Mouse (Mus musculus) liver, embryonic 15.5 days (tissue): Measurements from ENCODE around the gene Irx4. TPM values are rescaled to one million over a fixed set of nuclear protein-coding genes. Genes with fewer than 3 reads are reported as not detected.

ENCODE experiments used
- ATAC-seq: fragments of 200-750 bp; cut with Nextera tagmentation; 2 replicates; pipeline ENCODE4 v1.8.0; 2017; ENCODE audit warnings: moderate number of reproducible peaks, mild to moderate bottlenecking, moderate library complexity; ENCODE audit not compliant: insufficient read depth
- H3K27ac ChIP-seq: fragments of 300-500 bp; sonication (generic); replicated peaks from 2 replicates; pipeline ENCODE4 v1.5.1; 2015; ENCODE audit warnings: mild to moderate bottlenecking, inconsistent platforms
- H3K27me3 ChIP-seq: fragments of 300-500 bp; sonication (generic); 2 replicates; pipeline ENCODE4 v1.6.1; 2015; ENCODE audit warnings: mild to moderate bottlenecking, inconsistent platforms
- H3K36me3 ChIP-seq: fragments of 300-500 bp; sonication (generic); replicated peaks from 2 replicates; pipeline ENCODE4 v1.6.1; 2015; ENCODE audit warnings: moderate library complexity, mild to moderate bottlenecking, inconsistent platforms
- H3K4me1 ChIP-seq: fragments of 300-500 bp; sonication (generic); replicated peaks from 2 replicates; pipeline ENCODE4 v1.6.1; 2015; ENCODE audit warnings: inconsistent platforms
- H3K4me2 ChIP-seq: fragments of 300-500 bp; sonication (generic); 2 replicates; pipeline ENCODE4 v1.6.1; 2015; ENCODE audit warnings: moderate library complexity, mild to moderate bottlenecking, inconsistent platforms
- H3K4me3 ChIP-seq: fragments of 300-500 bp; sonication (generic); replicated peaks from 2 replicates; pipeline ENCODE4 v1.5.1; 2015; ENCODE audit warnings: mild to moderate bottlenecking, inconsistent platforms
- H3K9ac ChIP-seq: fragments of 300-500 bp; sonication (generic); 2 replicates; pipeline ENCODE4 v1.6.1; 2015; ENCODE audit warnings: moderate library complexity, mild to moderate bottlenecking, inconsistent platforms
- H3K9me3 ChIP-seq: fragments of 300-500 bp; sonication (generic); replicated peaks from 2 replicates; pipeline ENCODE4 v1.6.1; 2016; ENCODE audit warnings: inconsistent platforms
- WGBS: fragments of 180-500 bp; shearing (Covaris S2); methylation state at CpG from one replicate; pipeline ENCODE4 v1.1.7; 2015; ENCODE audit warnings: mixed read lengths; ENCODE audit not compliant: insufficient replicate concordance; 5-methylcytosine and 5-hydroxymethylcytosine counted together
- polyA plus RNA-seq: library from polyadenylated mRNA; unstranded; fragments of >200 nt; fragmentation: Nextera tagmentation; extraction: Ambion mirVana; gene quantifications from 2 replicates; pipeline ENCODE4 v1.2.1, GENCODE M21; 2015

Gene Irx4
- polyA plus RNA-seq, 1 experiment from 2014 or later, result not detected

DNA sequence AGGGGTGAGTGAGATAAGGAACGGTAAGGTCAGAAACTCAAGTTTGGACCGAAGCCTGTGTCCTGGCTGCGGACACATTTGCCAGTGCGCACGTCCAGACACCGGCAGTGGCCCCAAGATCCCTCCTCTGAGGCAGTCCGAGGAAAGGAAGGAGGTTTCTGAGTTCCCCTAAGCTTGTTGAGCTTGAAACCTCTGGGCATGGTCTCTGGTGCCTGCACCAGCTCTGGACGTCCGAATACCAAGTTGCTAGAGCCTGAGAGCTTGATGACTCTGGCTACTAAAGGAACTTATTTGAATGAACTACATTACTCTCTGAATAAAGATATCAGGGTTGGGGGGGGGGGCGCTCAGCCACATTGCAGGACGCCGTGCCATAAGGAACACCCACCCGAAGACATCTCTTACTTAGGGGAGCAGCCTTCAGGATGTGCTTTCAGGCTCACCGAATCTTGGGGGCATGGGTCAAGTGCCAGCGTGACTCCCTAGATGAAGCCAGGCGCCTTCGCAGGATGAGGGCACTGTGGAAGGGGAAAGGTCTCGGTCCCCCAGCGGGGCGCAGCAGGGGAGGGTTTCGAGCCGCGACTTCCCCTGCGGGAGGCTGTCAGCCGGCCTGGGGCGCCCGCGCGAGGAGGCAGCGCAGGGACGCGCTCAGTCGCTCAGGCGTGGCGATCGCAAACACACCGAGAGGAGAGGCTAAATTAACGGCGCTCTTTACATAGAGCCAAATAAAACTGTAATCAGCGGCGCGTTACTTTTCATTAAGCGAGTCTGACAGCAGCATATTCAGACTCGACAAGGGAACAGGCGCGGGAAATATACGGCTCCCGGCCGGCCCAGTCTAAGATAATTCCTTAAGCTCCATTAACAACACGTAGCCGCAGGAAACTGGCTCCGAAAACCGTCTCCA lies 11.3 kb downstream of the Irx4 start:
- Histone ChIP-seq H3K27ac (no peak overlapping the region), H3K9me3 (no peaks in the 10 kb centered on the region), H3K9ac (no peak overlapping the region), H3K4me1 (no peaks in the 10 kb centered on the region), H3K4me3 (no peak overlapping the region), H3K36me3 (no peaks in the 10 kb centered on the region), H3K4me2 (no peak overlapping the region), H3K27me3 (peaks cover 89% of the 10 kb centered on the region)
- WGBS, result 2% methylated on average over 53 of the region's 53 CpGs
- ATAC-seq, result no peak

DNA sequence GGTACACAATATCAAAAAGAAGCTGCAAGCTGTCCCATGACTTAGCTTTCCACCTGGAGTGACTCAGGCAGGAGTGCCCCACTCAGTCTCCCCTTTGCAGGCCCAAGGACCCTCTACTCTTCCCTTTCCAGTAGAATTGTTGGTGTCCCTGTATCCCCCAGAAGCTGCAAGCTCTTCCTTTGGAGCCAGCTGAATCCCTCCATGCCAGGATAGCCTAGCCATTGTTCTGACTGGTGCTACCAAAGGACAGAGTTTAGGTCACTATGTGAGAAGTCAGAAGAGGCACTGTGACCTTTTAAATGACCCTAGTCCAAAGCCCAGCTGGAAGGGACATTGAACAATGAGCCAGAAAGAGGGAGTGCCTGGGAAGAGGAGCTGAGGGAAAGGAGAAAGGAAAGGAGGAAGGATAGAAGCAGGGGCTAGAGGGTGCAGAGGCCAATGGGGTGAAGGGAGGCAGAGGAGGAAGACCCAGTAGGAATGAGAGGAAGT lies 12.6 kb downstream of the Irx4 start:
- ATAC-seq, result no peak
- Histone ChIP-seq H3K9me3 (no peaks in the 10 kb centered on the region), H3K9ac (no peak overlapping the region), H3K27ac (no peak overlapping the region), H3K4me1 (no peaks in the 10 kb centered on the region), H3K27me3 (peaks cover 76% of the 10 kb centered on the region), H3K36me3 (no peaks in the 10 kb centered on the region), H3K4me3 (no peak overlapping the region), H3K4me2 (no peak overlapping the region)

DNA sequence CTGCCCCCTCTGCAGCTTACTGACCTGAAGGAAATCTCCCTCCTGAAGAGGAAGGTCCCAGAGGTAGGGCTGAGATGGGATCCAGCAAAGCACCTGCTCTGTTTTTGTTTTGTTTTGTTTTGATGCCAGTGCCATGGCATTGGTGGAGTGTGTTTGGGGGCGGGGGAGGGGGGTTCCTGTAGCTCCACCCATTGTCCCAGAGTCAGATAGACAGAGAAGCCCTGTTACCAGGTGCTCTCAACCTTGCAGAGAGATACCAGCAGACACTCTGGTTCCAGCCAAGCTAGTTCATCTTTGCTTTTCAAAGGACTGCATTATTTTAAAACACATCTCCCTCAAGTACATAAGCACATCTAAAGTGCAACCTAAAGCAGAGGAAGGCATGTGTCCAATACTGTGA lies 13.3 kb downstream of the Irx4 start:
- Histone ChIP-seq H3K4me2 (no peak overlapping the region), H3K9me3 (no peaks in the 10 kb centered on the region), H3K27ac (no peak overlapping the region), H3K9ac (no peak overlapping the region), H3K4me1 (no peaks in the 10 kb centered on the region), H3K27me3 (peaks cover 69% of the 10 kb centered on the region), H3K4me3 (no peak overlapping the region), H3K36me3 (no peaks in the 10 kb centered on the region)
- 6% methylated on average over 1 of the region's 1 CpGs for WGBS
- ATAC-seq, result no peak

DNA sequence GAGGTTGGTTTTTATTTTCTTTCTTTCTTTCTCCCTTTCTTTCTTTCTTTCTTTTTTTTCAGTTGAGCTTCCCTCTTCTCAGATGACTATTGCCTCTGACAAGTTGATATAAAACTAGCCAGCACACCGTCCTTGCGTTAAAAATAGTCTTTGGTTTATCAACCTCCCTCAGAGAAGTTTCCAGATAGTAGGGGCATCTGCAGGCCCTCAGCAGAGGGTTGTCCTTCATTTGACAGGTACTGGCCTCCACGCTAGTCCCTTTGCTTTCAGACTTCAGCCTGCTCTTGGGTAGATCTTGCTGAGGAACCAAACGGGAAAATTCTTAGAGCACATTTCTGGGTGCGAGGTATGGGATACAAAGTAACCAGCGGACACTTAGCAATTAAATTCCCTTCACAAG lies 17.1 kb downstream of the Irx4 start:
- Histone ChIP-seq H3K27me3 (peaks cover 31% of the 10 kb centered on the region), H3K9ac (no peak overlapping the region), H3K36me3 (no peaks in the 10 kb centered on the region), H3K4me1 (no peaks in the 10 kb centered on the region), H3K27ac (no peak overlapping the region), H3K4me3 (no peak overlapping the region), H3K4me2 (no peak overlapping the region), H3K9me3 (no peaks in the 10 kb centered on the region)
- no peak for ATAC-seq
- 50% methylated on average over 6 of the region's 6 CpGs for WGBS

DNA sequence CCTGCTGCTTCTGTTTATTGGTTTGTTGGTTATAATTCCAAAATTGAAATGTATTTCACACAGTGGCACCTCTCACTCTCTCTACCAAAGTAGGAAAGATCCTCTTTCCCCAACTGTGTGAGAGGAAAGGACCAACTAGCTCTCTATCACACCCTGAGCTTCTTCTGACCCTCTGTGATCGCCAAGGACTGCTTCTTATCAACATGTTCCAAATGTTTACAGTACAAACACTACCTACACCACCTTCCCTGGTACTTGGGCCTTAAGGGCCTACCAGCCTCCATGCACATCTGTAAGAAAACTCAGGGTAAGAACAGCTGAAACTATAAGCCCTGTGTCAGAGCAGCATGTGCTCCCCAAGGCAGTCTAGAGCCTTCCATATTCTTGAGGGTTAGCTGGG lies 17.5 kb downstream of the Irx4 start:
- H3K27ac ChIP-seq, result no peak overlapping the region
- H3K4me2 ChIP-seq, result no peak overlapping the region
- no peak overlapping the region for H3K9ac ChIP-seq
- no peak overlapping the region for H3K4me3 ChIP-seq
- H3K9me3 ChIP-seq, result no peaks in the 10 kb centered on the region
- WGBS, result 8% methylated on average over 1 of the region's 1 CpGs
- H3K36me3 ChIP-seq, result no peaks in the 10 kb centered on the region
- no peak for ATAC-seq
- H3K4me1 ChIP-seq, result no peaks in the 10 kb centered on the region
- H3K27me3 ChIP-seq, result peaks cover 27% of the 10 kb centered on the region

DNA sequence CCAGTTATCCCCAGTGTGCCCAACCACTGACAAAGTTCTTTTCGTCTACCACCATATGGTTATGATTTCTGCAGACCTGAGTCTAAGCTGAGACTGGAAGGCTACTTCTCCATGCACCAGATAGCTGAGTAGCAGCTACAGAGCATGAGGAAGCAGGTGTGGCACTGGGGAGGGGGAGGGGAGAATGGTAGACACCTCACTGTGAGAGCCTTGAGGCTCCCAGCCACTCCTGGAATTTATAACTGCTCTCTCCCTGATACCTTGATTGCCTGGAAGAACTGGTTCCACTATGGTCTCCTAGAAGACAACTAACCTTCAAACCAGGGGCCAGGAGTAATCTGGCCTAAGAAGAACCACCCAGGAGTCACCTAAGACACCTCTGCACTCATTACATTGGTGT lies 18.9 kb downstream of the Irx4 start:
- Histone ChIP-seq H3K36me3 (no peaks in the 10 kb centered on the region), H3K9me3 (no peaks in the 10 kb centered on the region), H3K4me1 (no peaks in the 10 kb centered on the region), H3K4me3 (no peak overlapping the region), H3K27me3 (peaks cover 13% of the 10 kb centered on the region), H3K27ac (no peak overlapping the region), H3K4me2 (no peak overlapping the region), H3K9ac (no peak overlapping the region)
- ATAC-seq, result no peak
- WGBS, result 31% methylated on average over 1 of the region's 1 CpGs

DNA sequence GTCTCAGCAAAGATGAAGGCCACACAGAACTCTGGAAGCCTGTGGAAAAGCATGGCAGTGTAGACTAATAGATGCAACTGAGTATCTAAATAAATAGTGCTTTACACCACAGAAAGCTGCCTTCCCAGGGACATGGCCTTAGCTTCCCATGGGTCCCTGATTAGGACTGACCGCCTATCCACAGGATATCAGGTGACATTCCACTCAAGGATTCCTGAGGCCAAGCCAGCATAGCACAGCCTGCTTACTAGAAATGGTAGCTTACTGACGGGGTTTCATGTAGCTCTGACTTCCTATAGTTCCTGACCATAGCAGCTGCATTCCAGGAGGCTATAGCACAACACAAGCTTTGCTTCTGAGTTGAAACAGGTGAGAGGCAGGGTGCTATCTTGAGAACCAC lies 22.1 kb downstream of the Irx4 start:
- no peak overlapping the region for H3K27ac ChIP-seq
- no peaks in the 10 kb centered on the region for H3K9me3 ChIP-seq
- no peak overlapping the region for H3K4me2 ChIP-seq
- ATAC-seq, result no peak
- no peak overlapping the region for H3K4me3 ChIP-seq
- no peak overlapping the region for H3K9ac ChIP-seq
- H3K36me3 ChIP-seq, result no peaks in the 10 kb centered on the region
- no peaks in the 10 kb centered on the region; the same call in 1 of the 2 replicates for H3K27me3 ChIP-seq
- WGBS, result 45% methylated on average over 2 of the region's 2 CpGs
- no peaks in the 10 kb centered on the region for H3K4me1 ChIP-seq

DNA sequence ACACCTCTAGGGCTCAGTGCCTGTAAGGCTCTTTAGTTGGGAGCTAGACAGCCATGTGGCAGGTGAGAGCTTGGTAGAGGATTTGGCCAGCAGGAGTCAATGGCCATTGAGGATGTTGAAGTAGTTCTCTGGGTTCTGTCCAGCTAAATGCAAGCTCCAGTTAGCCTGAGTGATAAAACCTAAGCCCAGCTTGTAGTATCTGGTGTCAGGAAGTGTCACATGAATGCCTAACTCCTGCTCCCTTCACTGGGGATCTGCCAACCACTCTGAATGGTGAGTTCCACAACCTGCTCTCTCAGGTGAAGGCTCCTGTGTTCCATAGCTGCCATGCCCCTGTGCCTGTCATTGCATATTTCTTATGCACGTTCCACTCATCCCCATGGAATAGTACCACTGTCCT lies 23.3 kb downstream of the Irx4 start:
- ATAC-seq, result no peak
- 49% methylated on average over 1 of the region's 1 CpGs for WGBS

DNA sequence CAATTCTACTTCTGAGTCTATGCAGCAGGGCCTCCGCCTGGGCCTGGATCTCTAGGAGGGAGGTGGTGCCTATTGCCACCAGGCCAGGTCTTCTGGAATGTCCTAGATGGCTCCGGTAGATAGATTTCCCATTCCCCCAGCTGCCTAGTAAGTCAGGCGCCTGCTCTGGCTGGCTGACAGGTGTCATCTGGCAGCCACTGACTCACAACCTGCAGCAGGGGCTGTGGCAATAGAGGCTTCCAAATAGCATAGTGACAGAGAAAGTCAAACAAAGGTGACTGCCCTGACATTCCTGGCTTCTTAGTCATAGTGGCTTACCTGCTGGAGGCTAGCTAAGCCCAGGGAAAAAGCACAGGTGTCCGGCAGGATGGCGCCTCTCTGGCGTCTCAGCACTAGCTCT lies 29.9 kb downstream of the Irx4 start:
- ATAC-seq, result no peak
- Histone ChIP-seq H3K36me3 (no peaks in the 10 kb centered on the region), H3K4me2 (no peak overlapping the region), H3K9me3 (no peaks in the 10 kb centered on the region), H3K4me3 (no peak overlapping the region), H3K27ac (no peak overlapping the region), H3K27me3 (peaks cover 4% of the 10 kb centered on the region; the same call in 1 of the 2 replicates), H3K4me1 (no peaks in the 10 kb centered on the region), H3K9ac (no peak overlapping the region)
- 62% methylated on average over 6 of the region's 6 CpGs for WGBS

More for the DNA sequence above, 23.3 kb downstream of the Irx4 start:
- H3K9ac ChIP-seq, result no peak overlapping the region
- H3K36me3 ChIP-seq, result no peaks in the 10 kb centered on the region
- H3K27ac ChIP-seq, result no peak overlapping the region
- no peak overlapping the region for H3K4me3 ChIP-seq
- H3K4me2 ChIP-seq, result no peak overlapping the region
- H3K4me1 ChIP-seq, result no peaks in the 10 kb centered on the region
- H3K27me3 ChIP-seq, result peaks cover 4% of the 10 kb centered on the region; the same call in 1 of the 2 replicates
- no peaks in the 10 kb centered on the region for H3K9me3 ChIP-seq

DNA sequence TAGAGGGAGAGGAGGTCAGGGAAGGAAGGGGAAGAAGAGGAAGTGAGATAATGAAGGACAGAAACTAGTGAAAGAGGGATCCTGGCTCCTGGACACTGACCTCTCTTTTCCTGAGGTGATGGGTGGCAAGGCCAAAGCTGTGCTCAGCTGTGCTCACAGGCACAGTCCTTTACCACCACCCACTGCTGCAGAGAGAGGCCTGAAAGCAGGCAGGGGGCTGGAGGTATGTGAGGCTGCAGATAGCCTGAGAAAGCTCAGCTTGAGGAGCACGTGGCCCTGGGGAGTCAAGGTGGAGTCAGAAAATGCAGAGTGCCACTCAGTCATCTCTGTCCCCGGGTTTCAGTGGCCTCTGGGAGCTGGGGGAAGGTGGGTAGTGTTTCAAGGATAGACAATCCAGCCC lies 30.8 kb downstream of the Irx4 start:
- 21% methylated on average over 2 of the region's 2 CpGs for WGBS
- Histone ChIP-seq H3K4me1 (no peaks in the 10 kb centered on the region), H3K9me3 (no peaks in the 10 kb centered on the region), H3K36me3 (no peaks in the 10 kb centered on the region), H3K4me2 (no peak overlapping the region), H3K4me3 (no peak overlapping the region), H3K27me3 (peaks cover 4% of the 10 kb centered on the region; the same call in 1 of the 2 replicates), H3K9ac (no peak overlapping the region), H3K27ac (no peak overlapping the region)
- ATAC-seq, result no peak

DNA sequence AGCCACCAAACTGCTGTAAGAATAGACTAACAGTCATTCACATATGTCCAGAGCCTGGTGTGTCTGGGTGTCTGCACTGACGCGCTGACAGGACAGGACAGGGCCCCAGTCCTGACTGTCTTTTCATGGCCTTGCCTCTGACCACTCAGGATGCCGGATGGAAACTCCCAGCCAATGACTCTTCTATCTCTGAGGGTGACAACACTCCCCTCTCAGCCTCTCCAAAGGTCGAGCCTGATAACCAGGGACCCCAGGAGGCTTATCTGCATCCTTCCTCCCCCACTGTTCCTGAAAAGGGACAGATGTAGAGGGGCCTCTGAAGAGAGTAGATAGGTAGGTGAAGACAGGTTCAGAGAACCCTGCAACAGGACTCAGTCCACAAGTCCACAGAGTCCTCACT lies 38.4 kb downstream of the Irx4 start:
- Histone ChIP-seq H3K9ac (no peak overlapping the region), H3K9me3 (no peaks in the 10 kb centered on the region), H3K36me3 (no peaks in the 10 kb centered on the region), H3K4me1 (no peaks in the 10 kb centered on the region), H3K4me3 (no peak overlapping the region), H3K27ac (no peak overlapping the region), H3K27me3 (no peaks in the 10 kb centered on the region), H3K4me2 (no peak overlapping the region)
- no peak for ATAC-seq
- 20% methylated on average over 4 of the region's 4 CpGs for WGBS

DNA sequence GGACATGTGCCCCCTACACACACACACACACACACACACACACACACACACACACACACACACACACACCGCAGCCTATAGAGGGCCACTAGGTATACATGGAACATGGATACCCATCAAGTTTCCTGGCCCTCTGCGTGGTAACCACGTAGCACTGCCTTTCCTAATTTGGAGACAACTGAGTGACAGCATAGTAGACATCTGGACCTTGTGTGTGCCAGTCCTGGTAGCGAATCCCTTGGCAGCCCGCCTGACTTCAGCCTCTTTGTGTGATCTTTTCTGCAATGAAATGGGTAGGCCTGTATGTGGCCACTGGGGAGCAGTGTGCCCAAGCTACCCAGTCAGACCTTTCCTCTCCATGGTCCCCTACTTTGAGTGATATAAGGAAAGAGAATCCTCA lies 39.0 kb downstream of the Irx4 start:
- Histone ChIP-seq H3K4me1 (no peaks in the 10 kb centered on the region), H3K27me3 (no peaks in the 10 kb centered on the region), H3K9me3 (no peaks in the 10 kb centered on the region), H3K36me3 (no peaks in the 10 kb centered on the region), H3K4me2 (no peak overlapping the region), H3K9ac (no peak overlapping the region), H3K27ac (no peak overlapping the region), H3K4me3 (no peak overlapping the region)
- WGBS, result 61% methylated on average over 5 of the region's 5 CpGs
- ATAC-seq, result no peak
